Mouse (Mus musculus) liver, adult 2 months (tissue): ENCODE results near the gene Fasn. TPM values are rescaled to one million over a fixed set of nuclear protein-coding genes. Genes with fewer than 3 reads are reported as not detected.
"Not testable (repeated sequence)": the region's sequence is repeated elsewhere in the genome, so short reads cannot be mapped to it uniquely, and the experiment has no call there.

ENCODE experiments used
- DNase-seq: peaks from one replicate; pipeline ENCODE4 v3.0.0-alpha.2; 2011; ENCODE audit warnings: low read depth, low spot score; ENCODE audit errors: extremely low read depth
- H3K27ac ChIP-seq: fragments of 200-500 bp; replicated peaks from 2 replicates; pipeline ENCODE4 v1.5.1; 2012; ENCODE audit warnings: low read depth, mild to moderate bottlenecking, control low read depth, inconsistent platforms, low read length; ENCODE audit not compliant: insufficient read depth
- H3K27me3 ChIP-seq: fragments of 200-500 bp; 2 replicates; pipeline ENCODE4 v1.6.1; 2012; ENCODE audit warnings: mild to moderate bottlenecking, moderate library complexity, low read length, inconsistent platforms; ENCODE audit not compliant: control insufficient read depth, insufficient read depth
- H3K36me3 ChIP-seq: fragments of 200-500 bp; 2 replicates; pipeline ENCODE4 v1.6.1; 2012; ENCODE audit warnings: low read length, inconsistent platforms; ENCODE audit not compliant: control insufficient read depth, insufficient read depth
- H3K4me1 ChIP-seq: fragments of 200-500 bp; 2 replicates; pipeline ENCODE4 v1.6.1; 2011; ENCODE audit warnings: low read length; ENCODE audit not compliant: control insufficient read depth, insufficient read depth
- H3K4me3 ChIP-seq: fragments of 200-500 bp; 2 replicates; pipeline ENCODE4 v1.5.1; 2011; ENCODE audit warnings: low read depth, mild to moderate bottlenecking, control low read depth, low read length, moderate library complexity; ENCODE audit not compliant: insufficient read depth
- H3K79me2 ChIP-seq: fragments of 200-500 bp; 2 replicates; pipeline ENCODE4 v1.6.1; 2012; ENCODE audit warnings: inconsistent platforms, mild to moderate bottlenecking, low read length, moderate library complexity; ENCODE audit not compliant: control insufficient read depth, insufficient read depth
- H3K9ac ChIP-seq: fragments of 200-500 bp; 2 replicates; pipeline ENCODE4 v1.6.1; 2012; ENCODE audit warnings: low read depth, mild to moderate bottlenecking, control low read depth, inconsistent platforms, low read length
- CTCF ChIP-seq: fragments of 200-500 bp; IDR thresholded peaks from 2 replicates; pipeline ENCODE4 v1.5.1; 2011; ENCODE audit warnings: low read depth, low read length, control low read depth
- POLR2A ChIP-seq: fragments of 200-500 bp; IDR thresholded peaks from 2 replicates; pipeline ENCODE4 v1.6.1; 2011; ENCODE audit warnings: low read length, control low read depth; ENCODE audit not compliant: insufficient read depth; ENCODE audit errors: extremely low read depth
- WGBS: fragments of 180-500 bp; shearing (Covaris S2); methylation state at CpG from one replicate; pipeline ENCODE4 v1.1.7; 2018; 5-methylcytosine and 5-hydroxymethylcytosine counted together
- polyA plus RNA-seq: library from polyadenylated mRNA; depleted of rRNA; stranded (reverse); fragments of >200 nt; gene quantifications from 2 replicates; pipeline ENCODE4 v1.2.3, GENCODE M21; 2012
- total RNA-seq: library from RNA; depleted of rRNA; stranded (reverse); fragments of >200 nt; gene quantifications from 2 replicates; pipeline ENCODE4 v1.2.3, GENCODE M21; 2014

The Fasn gene
- total and polyA plus RNA-seq, 2 experiments: 198 to 935 TPM

DNA sequence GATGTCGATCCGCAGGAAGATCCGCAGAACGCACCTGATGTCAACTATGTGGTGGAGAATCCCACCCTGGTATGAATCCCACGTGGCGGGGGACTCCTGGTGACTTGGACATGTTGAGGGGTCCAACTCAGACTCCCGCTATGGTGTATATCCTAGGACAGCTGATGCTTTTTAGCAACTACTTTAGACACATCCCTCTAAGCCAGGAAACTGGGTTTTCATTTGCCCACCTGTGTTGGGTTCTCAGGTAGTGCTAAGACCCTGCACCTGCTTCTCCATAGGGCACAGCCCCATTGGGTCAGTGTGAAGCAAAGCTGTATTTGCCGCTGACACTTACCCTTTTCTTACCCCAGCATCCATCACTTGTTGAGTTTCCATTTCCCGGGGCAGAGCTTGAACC, 39.2 kb downstream of the Fasn start:
- TF ChIP-seq POLR2A (no peak), CTCF (no peak)

DNA sequence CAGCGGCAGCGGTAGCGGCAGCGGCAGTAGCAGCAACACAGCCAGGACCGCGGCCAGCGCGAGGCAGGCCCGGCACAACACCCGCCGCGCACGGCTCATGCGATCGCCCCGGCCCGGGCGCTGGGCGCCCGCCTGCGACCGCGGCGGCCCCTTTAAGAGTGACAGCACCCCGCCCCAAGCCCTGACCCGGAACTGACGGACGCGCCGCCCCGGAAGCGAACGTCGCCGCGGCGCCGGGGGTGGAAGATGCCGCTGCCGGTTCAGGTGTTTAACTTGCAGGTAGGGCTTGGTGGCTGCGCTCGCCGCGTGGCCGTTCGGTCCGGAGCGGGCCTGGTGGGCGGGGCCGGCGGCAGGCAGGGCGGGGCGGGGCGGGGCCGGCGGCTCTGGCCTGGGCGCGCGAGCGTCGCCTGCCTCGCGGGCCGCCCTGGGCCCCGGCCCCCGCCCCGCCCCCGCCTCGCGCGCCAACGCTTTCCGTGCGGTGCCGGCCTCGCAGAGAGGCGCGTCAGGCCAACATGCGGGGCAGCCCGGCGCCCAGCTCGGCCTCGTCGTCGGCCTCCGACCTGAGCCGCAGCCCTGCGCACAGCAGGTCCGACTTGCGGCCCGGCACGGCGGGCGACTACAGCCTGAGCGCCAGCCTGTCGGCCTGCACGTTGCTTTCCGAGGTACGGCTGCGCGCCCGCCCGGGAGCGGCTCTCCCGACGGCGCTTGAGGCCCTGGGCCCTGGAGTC, 40.1 kb downstream of the Fasn start, which contains the start of the genes Rfng and Gps1:
Gene Rfng, minus strand, starts transcription at position 144 of the 728 bp plus-strand sequence.
Gene Gps1, plus strand, starts transcription at position 209 of the 728 bp plus-strand sequence.
- Histone ChIP-seq H3K36me3 (peaks cover 3% of the 10 kb centered on the region; the same call in 1 of the 2 replicates), H3K27me3 (no peaks in the 10 kb centered on the region), H3K4me1 (peaks cover 12% of the 10 kb centered on the region), H3K4me3 (peak within 1 kb of the TSS; percentile 65), H3K79me2 (peaks cover 4% of the 10 kb centered on the region; the same call in 1 of the 2 replicates), H3K27ac (peak within 1 kb of the TSS; percentile 68), H3K9ac (peak within 1 kb of the TSS; percentile 94)
- no peak for TF ChIP-seq CTCF
- no peak for TF ChIP-seq POLR2A
- peak; percentile 58 for DNase-seq
- 1% methylated on average over 104 of the region's 107 CpGs for WGBS

More for the DNA sequence above, 39.2 kb downstream of the Fasn start:
- H3K36me3 ChIP-seq: peaks cover 12% of the 10 kb centered on the region; the same call in 1 of the 2 replicates
- H3K9ac ChIP-seq: peak overlapping the region; percentile 94
- H3K4me1 ChIP-seq: peaks cover 12% of the 10 kb centered on the region
- 36% methylated on average over 9 of the region's 9 CpGs for WGBS
- peaks cover 4% of the 10 kb centered on the region; the same call in 1 of the 2 replicates for H3K79me2 ChIP-seq
- no peaks in the 10 kb centered on the region for H3K27me3 ChIP-seq
- DNase-seq: no peak
- H3K27ac ChIP-seq: no peak overlapping the region
- H3K4me3 ChIP-seq: 0 out of 2 replicates have a peak overlapping the region, but pooled peaks have one; percentile 65

DNA sequence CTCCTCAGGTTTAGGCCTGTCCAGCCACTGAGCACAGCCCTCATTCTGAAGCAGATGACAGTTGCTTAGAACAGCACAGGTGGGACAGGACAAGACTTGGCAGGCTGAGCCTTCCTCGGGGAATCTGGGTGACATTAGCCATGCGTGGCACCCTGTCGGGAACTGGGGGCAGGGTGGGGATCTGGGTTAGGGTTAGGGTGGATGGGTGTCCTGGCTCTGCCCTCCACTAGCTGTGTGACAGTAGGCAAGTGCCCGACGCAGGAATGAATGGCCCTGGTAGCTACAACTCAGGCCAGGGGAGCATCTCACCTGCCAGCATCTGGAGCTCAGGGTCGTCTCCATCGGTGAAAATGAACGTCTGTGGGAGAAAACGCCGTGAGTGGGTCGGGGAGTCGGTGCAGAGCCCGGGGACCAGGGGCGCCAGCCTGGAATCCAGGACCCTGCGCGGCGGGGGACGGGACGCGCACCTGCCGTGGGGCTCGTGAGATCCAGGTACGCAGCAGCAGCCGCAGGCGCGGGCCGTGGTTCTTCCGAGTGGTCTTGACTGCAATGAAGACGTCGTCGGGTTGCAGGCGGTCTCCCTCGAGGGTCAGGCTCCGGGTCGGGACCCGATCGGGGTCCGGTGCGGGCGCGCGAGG, 40.8 kb downstream of the Fasn start:
- TF ChIP-seq CTCF (no peak), POLR2A (no peak)
- H3K4me1 ChIP-seq: peaks cover 12% of the 10 kb centered on the region
- WGBS: 2% methylated on average over 42 of the region's 42 CpGs
- peak overlapping the region; percentile 35 for H3K27ac ChIP-seq
- DNase-seq: no peak
- 0 out of 2 replicates have a peak, but pooled peaks cover 2% of the 10 kb centered on the region for H3K36me3 ChIP-seq
- H3K9ac ChIP-seq: peak overlapping the region; percentile 90
- peaks cover 4% of the 10 kb centered on the region; the same call in 1 of the 2 replicates for H3K79me2 ChIP-seq
- no peaks in the 10 kb centered on the region for H3K27me3 ChIP-seq
- H3K4me3 ChIP-seq: peak overlapping the region; percentile 65

DNA sequence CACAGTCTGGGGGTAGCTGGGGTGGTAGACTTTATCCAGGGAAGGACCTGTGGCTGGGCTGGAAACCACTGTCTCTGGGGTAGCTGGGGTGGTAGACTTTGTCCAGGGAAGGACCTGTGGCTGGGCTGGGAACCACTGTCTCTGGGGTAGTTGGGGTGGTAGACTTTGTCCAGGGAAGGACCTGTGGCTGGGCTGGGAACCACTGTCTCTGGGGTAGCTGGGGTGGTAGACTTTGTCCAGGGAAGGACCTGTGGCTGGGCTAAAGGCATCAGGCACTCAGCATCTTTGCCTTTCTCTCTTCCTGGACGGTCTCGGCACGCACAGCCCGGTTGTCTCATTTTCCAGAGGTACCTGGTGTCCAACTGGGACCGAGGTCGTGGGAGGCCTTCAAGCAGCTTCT, 43.0 kb downstream of the Fasn start:
- H3K27me3 ChIP-seq, H3K27ac ChIP-seq, H3K36me3 ChIP-seq, DNase-seq, H3K9ac ChIP-seq, H3K79me2 ChIP-seq, H3K4me3 ChIP-seq: not testable (repeated sequence)
- WGBS: 97% methylated on average over 6 of the region's 6 CpGs
- H3K4me1 ChIP-seq: peaks cover 12% of the 10 kb centered on the region

DNA sequence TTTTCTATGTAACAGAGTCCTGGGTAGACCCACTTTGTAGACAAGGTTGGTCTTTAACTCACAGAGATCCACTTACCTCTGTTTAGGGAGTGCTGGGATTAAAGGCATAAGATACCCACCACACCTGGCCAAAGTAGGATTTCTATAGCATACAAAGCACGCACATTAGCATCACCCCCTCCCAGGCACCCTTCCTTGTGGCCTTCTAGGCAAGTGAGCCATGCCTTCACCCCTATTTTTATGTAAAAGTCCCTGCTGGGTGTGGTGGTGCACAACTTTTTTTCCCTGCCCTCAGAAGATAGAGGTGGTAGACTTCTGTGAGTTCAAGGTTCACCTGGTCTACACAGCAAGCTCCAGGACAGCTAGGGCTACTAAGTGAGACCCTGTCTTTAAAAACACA, 44.5 kb downstream of the Fasn start:
- 98% methylated on average over 1 of the region's 1 CpGs for WGBS
- H3K4me3 ChIP-seq: no peak overlapping the region
- H3K36me3 ChIP-seq: no peaks in the 10 kb centered on the region
- H3K27me3 ChIP-seq: no peaks in the 10 kb centered on the region
- no peak for TF ChIP-seq POLR2A
- no peak for TF ChIP-seq CTCF
- H3K79me2 ChIP-seq: peaks cover 3% of the 10 kb centered on the region; the same call in 1 of the 2 replicates
- no peak overlapping the region for H3K9ac ChIP-seq
- DNase-seq: no peak
- no peak overlapping the region for H3K27ac ChIP-seq
- H3K4me1 ChIP-seq: peaks cover 6% of the 10 kb centered on the region
